Mouse (Mus musculus): ENCODE measurements around the gene Dchs1. TPM values are rescaled to one million over a fixed set of nuclear protein-coding genes. Genes with fewer than 3 reads are reported as not detected.
"Not testable (repeated sequence)": the region's sequence is repeated elsewhere in the genome, so short reads cannot be mapped to it uniquely, and the experiment has no call there.

The Dchs1 gene
- polyA plus RNA-seq, 1 experiment from 2014 or later: 27.3 TPM

- Histone ChIP-seq H3K9me3 (no peaks in the 10 kb centered on the region), H3K9ac (no peak overlapping the region), H3K4me1 (no peaks in the 10 kb centered on the region), H3K4me3 (no peak overlapping the region), H3K4me2 (replicated peaks) (peak overlapping the region; percentile 6; the same call in 1 of the 2 replicates), H3K36me3 (peaks cover 86% of the 10 kb centered on the region), H3K27me3 (no peaks in the 10 kb centered on the region; the same call in 1 of the 2 replicates), H3K27ac (no peak overlapping the region)
- ATAC-seq (ENCODE audit: insufficient number of reproducible peaks, insufficient read depth, low FRiP score, low TSS enrichment): no peak; the same call in 1 of the 2 replicates
- 27% methylated on average over 51 of the region's 51 CpGs for WGBS
Measured at GRCm38 (mm10) chr7:105761813-105762484, 25.5 kb downstream of the Dchs1 start.

- no peak for ATAC-seq (ENCODE audit: insufficient number of reproducible peaks, insufficient read depth, low FRiP score, low TSS enrichment)
- H3K36me3 ChIP-seq: peaks cover 67% of the 10 kb centered on the region
- no peak overlapping the region for H3K9ac ChIP-seq
- 91% methylated on average over 10 of the region's 10 CpGs for WGBS
- H3K4me3 ChIP-seq: no peak overlapping the region
- H3K27me3 ChIP-seq: no peaks in the 10 kb centered on the region
- no peak overlapping the region for H3K4me2 ChIP-seq (replicated peaks)
- H3K4me1 ChIP-seq: peaks cover 6% of the 10 kb centered on the region
- H3K9me3 ChIP-seq: no peaks in the 10 kb centered on the region
- no peak overlapping the region for H3K27ac ChIP-seq
Measured at GRCm38 (mm10) chr7:105753281-105753680, 34.2 kb downstream of the Dchs1 start.

GRCm38 (mm10) chr7:105752716-105753115, 34.7 kb downstream of the Dchs1 start:
- no peaks in the 10 kb centered on the region for H3K27me3 ChIP-seq
- H3K9ac ChIP-seq: no peak overlapping the region
- peaks cover 6% of the 10 kb centered on the region for H3K4me1 ChIP-seq
- peaks cover 61% of the 10 kb centered on the region for H3K36me3 ChIP-seq
- no peaks in the 10 kb centered on the region for H3K9me3 ChIP-seq
- no peak overlapping the region for H3K27ac ChIP-seq
- no peak overlapping the region for H3K4me2 ChIP-seq (replicated peaks)
- 90% methylated on average over 2 of the region's 2 CpGs for WGBS
- no peak overlapping the region; the same call in 1 of the 2 replicates for H3K4me3 ChIP-seq
- no peak for ATAC-seq (ENCODE audit: insufficient number of reproducible peaks, insufficient read depth, low FRiP score, low TSS enrichment)

- peak; percentile 88 for ATAC-seq (ENCODE audit: insufficient number of reproducible peaks, insufficient read depth, low FRiP score, low TSS enrichment)
- Histone ChIP-seq H3K9ac (peak within 1 kb of the TSS; percentile 64), H3K9me3 (no peaks in the 10 kb centered on the region), H3K4me2 (replicated peaks) (peak within 1 kb of the TSS; percentile 73), H3K27me3 (no peaks in the 10 kb centered on the region), H3K36me3 (peaks cover 54% of the 10 kb centered on the region), H3K27ac (no peak within 1 kb of the TSS), H3K4me3 (peak within 1 kb of the TSS; percentile 52), H3K4me1 (peaks cover 6% of the 10 kb centered on the region)
- WGBS: 23% methylated on average over 20 of the region's 20 CpGs
Measured at GRCm38 (mm10) chr7:105751491-105752433, 35.7 kb downstream of the Dchs1 start, which contains the start of gene Tpp1. Gene Tpp1, minus strand, starts transcription at chr7:105752235.

GRCm38 (mm10) chr7:105747776-105748175, 39.7 kb downstream of the Dchs1 start:
- no peak overlapping the region for H3K4me2 ChIP-seq (replicated peaks)
- H3K4me1 ChIP-seq: peaks cover 14% of the 10 kb centered on the region
- H3K36me3 ChIP-seq: peaks cover 24% of the 10 kb centered on the region
- no peak overlapping the region for H3K27ac ChIP-seq
- no peaks in the 10 kb centered on the region for H3K9me3 ChIP-seq
- H3K9ac ChIP-seq: no peak overlapping the region
- 69% methylated on average over 2 of the region's 2 CpGs for WGBS
- H3K27me3 ChIP-seq: no peaks in the 10 kb centered on the region
- no peak overlapping the region for H3K4me3 ChIP-seq
- no peak for ATAC-seq (ENCODE audit: insufficient number of reproducible peaks, insufficient read depth, low FRiP score, low TSS enrichment)

GRCm38 (mm10) chr7:105743926-105744590, 43.4 kb downstream of the Dchs1 start, which contains the start of gene Taf10:
Gene Taf10, minus strand, starts transcription at chr7:105744361.
- no peaks in the 10 kb centered on the region for H3K27me3 ChIP-seq
- H3K4me2 ChIP-seq (replicated peaks): peak within 1 kb of the TSS; percentile 89
- H3K4me1 ChIP-seq: peaks cover 10% of the 10 kb centered on the region
- no peaks in the 10 kb centered on the region for H3K9me3 ChIP-seq
- peak within 1 kb of the TSS; percentile 99 for H3K4me3 ChIP-seq
- WGBS: under 1% methylated on average over 67 of the region's 67 CpGs
- H3K27ac ChIP-seq: peak within 1 kb of the TSS; percentile 72
- peak; percentile 97 for ATAC-seq (ENCODE audit: insufficient number of reproducible peaks, insufficient read depth, low FRiP score, low TSS enrichment)
- peaks cover 40% of the 10 kb centered on the region for H3K36me3 ChIP-seq
- H3K9ac ChIP-seq: peak within 1 kb of the TSS; percentile 93

- peak overlapping the region; percentile 89 for H3K4me2 ChIP-seq (replicated peaks)
- peaks cover 16% of the 10 kb centered on the region for H3K4me1 ChIP-seq
- WGBS: 34% methylated on average over 20 of the region's 20 CpGs
- not testable (repeated sequence) for H3K27me3 ChIP-seq; H3K9me3 ChIP-seq; ATAC-seq (ENCODE audit: insufficient number of reproducible peaks, insufficient read depth, low FRiP score, low TSS enrichment)
- H3K27ac ChIP-seq: peak overlapping the region; percentile 72; the same call in 1 of the 2 replicates
- H3K9ac ChIP-seq: peak overlapping the region; percentile 93
- peaks cover 40% of the 10 kb centered on the region for H3K36me3 ChIP-seq
- H3K4me3 ChIP-seq: peak overlapping the region; percentile 99
Measured at GRCm38 (mm10) chr7:105743246-105743925, 44.1 kb downstream of the Dchs1 start.

GRCm38 (mm10) chr7:105742539-105743215, 44.8 kb downstream of the Dchs1 start:
- WGBS: 77% methylated on average over 7 of the region's 7 CpGs
- H3K4me3 ChIP-seq: peak overlapping the region; percentile 99; the same call in 1 of the 2 replicates

GRCm38 (mm10) chr7:105741978-105742377, 45.5 kb downstream of the Dchs1 start:
- no peak overlapping the region for H3K4me3 ChIP-seq
- no peaks in the 10 kb centered on the region for H3K9me3 ChIP-seq
- no peak overlapping the region for H3K4me2 ChIP-seq (replicated peaks)
- ATAC-seq (ENCODE audit: insufficient number of reproducible peaks, insufficient read depth, low FRiP score, low TSS enrichment): no peak
- 91% methylated on average over 9 of the region's 9 CpGs for WGBS
- H3K36me3 ChIP-seq: peaks cover 40% of the 10 kb centered on the region
- H3K4me1 ChIP-seq: peaks cover 26% of the 10 kb centered on the region
- no peak overlapping the region for H3K27ac ChIP-seq
- no peak overlapping the region for H3K9ac ChIP-seq
- no peaks in the 10 kb centered on the region for H3K27me3 ChIP-seq

More at GRCm38 (mm10) chr7:105742539-105743215, 44.8 kb downstream of the Dchs1 start:
- not testable (repeated sequence) for H3K27ac ChIP-seq; H3K9me3 ChIP-seq; ATAC-seq (ENCODE audit: insufficient number of reproducible peaks, insufficient read depth, low FRiP score, low TSS enrichment); H3K27me3 ChIP-seq
- Histone ChIP-seq H3K36me3 (peaks cover 40% of the 10 kb centered on the region), H3K4me1 (peaks cover 23% of the 10 kb centered on the region), H3K9ac (peak overlapping the region; percentile 93), H3K4me2 (replicated peaks) (peak overlapping the region; percentile 89; the same call in 1 of the 2 replicates)

GRCm38 (mm10) chr7:105740851-105741250, 46.6 kb downstream of the Dchs1 start:
- WGBS: 80% methylated on average over 6 of the region's 6 CpGs
- no peak overlapping the region for H3K4me2 ChIP-seq (replicated peaks)

More at GRCm38 (mm10) chr7:105740851-105741250, 46.6 kb downstream of the Dchs1 start:
- H3K4me3 ChIP-seq: no peak overlapping the region
- no peaks in the 10 kb centered on the region for H3K27me3 ChIP-seq
- H3K4me1 ChIP-seq: peaks cover 26% of the 10 kb centered on the region
- no peaks in the 10 kb centered on the region for H3K9me3 ChIP-seq
- H3K27ac ChIP-seq: no peak overlapping the region
- ATAC-seq (ENCODE audit: insufficient number of reproducible peaks, insufficient read depth, low FRiP score, low TSS enrichment): no peak
- peaks cover 32% of the 10 kb centered on the region for H3K36me3 ChIP-seq
- no peak overlapping the region for H3K9ac ChIP-seq
